Mouse (Mus musculus) adrenal gland, adult 8-10 months (tissue): ENCODE data around the gene Gh. TPM values are rescaled to one million over a fixed set of nuclear protein-coding genes. Genes with fewer than 3 reads are reported as not detected.

Source experiments
- DNase-seq: peaks from one replicate; pipeline ENCODE4 v3.0.0; 2022
- total RNA-seq, 4 experiments: library from RNA; stranded (reverse); gene quantifications; 2 replicates each; pipeline ENCODE4 v1.2.4; 2022

Gh gene
- total RNA-seq, 4 experiments from 2014 or later, result not detected

DNA sequence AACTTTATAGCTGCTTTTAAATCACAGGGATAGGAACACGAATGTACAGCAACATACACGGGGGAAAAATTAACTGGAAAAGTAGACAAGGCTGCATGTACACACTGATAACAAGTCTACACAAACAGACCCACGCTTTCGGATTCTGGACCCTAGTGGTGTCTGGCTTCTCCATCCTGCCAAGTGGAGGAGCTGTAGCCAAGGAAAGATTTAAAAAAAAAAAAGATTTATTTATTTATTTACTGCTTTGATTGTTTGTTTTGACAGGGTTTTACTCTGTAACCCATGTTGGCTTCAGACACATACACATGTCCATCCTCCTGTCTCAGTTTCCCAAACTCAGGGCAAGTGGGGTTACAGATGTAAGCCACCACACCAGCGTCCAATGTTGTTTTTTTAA lies 5.8 kb upstream of the Gh start:
- no peak for DNase-seq

DNA sequence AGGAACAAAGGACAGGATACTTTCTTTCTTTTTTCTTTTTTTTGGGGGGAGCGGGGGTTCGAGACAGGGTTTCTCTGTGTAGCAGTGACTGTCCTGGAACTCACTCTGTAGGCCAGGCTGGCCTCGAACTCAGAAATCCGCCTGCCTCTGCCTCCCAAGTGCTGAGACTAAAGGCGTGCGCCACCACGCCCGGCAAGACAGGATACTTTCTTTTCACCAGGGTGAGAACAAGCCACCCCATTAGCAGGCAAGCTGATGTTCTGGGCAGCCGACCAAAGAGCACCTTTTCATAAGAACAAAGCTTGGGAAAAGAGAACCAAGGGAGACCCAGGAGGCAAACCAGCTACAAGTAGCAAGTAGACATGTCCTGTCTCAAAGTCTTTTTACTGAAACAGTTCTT lies 5.1 kb upstream of the Gh start:
- DNase-seq, result no peak

DNA sequence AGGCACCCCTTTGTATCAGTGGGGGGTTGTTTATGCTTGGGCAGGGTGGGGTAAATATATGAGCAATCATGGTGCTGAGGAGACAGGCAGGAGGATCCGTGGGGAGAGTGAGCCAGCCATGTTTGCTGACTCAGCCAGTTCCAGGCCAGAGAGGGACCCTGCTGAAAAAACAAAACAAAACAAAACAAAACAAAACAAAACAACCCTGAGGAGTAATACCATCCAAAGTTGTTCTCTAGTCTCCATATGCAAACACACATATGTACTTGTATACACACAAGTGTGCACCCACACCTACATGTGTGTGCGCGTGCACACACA lies 4.4 kb upstream of the Gh start:
- no peak for DNase-seq

DNA sequence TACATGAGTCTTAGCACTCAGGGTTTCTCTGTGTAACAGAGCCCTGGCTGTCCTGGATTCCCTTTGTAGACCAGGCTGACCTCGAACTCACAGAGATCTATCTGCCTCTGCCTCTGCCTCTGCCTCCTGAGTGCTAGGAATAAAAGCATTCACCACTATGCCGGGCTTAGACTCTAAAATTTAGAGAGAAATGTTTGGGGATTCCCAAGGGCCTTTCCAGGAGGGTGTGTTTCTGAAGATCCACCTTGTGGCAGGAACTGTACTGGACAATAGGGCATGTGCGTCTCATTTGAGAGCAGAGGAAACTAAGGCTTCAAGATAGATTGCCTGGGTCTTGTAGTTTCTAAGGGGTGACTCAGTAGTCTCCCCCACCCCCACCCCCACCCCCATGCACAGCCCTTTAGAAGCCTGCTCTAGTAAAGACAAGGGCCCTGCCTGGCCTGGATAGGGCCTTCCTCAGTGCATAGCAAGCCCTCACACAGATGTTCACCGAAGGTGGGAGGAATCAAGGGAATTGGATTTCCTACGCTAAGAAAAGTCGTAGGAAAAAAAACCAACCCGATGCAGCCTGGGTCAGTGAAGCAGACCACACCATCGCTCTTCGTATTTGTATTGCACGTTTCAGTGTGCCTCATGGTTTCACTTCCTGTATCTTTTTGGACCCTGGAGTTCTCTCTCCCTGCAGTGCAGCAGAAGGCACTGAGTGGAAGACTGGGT lies 3.8 kb upstream of the Gh start:
- DNase-seq, result no peak

DNA sequence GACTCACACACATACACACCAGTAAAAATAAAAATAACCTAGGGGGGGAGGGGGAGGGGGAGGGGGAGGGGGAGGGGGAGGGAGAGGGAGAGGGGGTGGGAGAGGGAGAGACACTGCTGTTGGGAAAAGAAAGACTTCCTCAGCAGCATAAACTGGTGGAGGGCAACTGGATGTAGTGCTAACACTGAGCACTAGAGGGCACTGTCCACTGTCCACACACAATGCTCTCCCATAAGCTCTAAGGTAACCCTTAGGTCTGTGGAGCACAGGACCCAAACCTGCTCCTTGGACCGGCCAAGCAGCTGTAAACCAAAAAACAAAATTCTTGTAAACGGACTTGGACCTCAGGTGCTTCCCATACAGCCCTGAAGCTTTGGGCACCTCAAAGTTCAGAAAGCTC lies 969 bp upstream of the Gh start:
- no peak for DNase-seq

- DNase-seq, result no peak
Observed at GRCm38 (mm10) chr11:106291861-106292260, 9.8 kb downstream of the Gh start.

DNA sequence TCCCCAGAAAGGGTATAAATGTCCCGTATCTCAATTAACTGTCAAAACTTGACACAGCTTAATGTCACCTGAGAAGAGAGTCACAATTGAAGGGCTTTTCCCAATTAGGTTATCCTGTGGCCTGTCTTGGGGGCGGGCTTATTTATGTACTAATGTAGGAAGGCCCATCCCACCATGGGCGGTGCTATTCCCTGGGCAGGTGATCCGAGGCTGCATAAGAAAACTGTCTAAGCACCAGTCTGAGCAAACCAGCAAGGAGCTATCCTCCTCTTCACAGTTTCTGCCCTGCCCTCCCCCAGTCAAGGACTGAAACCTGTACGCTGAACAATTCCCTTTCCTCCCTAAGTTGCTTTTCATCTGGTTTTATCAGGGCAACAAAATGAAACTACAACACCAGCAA lies 11.3 kb downstream of the Gh start:
- no peak for DNase-seq

- DNase-seq, result peak; percentile 69
Observed at GRCm38 (mm10) chr11:106289369-106289768, 12.3 kb downstream of the Gh start.

- no peak for DNase-seq
Observed at GRCm38 (mm10) chr11:106286987-106287386, 14.7 kb downstream of the Gh start.

GRCm38 (mm10) chr11:106286206-106286605 lies 15.5 kb downstream of the Gh start:
- no peak for DNase-seq

DNA sequence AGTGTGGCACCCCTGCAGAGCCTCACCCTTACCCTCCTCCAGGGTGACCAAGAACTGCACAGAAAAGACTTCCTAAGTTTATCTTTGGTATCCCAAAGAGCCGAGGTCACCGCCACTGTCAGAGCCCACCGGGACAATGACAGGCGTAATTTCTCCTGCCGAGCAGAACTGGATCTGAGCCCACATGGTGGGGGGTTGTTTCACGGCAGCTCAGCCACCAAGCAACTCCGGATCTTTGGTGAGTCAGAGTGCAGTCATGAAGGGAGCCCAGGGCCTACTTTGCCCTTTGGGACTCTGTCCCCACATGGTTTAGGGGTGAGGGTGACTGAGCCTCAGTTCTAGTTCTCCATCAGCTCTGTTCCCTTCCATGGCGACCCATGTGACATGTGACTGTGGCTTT lies 17.5 kb downstream of the Gh start:
- no peak for DNase-seq

DNA sequence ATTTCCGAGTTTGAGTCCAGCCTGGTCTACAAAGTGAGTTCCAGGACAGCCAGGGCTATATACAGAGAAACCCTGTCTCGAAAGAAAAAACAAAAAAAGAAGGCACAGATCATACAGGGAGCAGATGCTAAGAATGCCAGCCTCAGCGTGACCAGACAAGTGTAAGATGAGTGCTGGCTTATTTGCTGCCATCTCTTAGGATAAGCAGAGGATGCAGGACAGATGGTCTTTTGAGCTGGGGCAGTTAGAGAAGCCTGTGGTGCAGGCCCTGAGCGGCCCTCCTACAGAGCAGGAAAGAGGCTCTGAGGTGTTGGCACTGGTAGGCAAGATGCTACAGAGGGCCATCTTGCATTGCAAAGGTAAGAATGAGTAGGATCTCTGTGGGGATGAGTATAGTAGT lies 18.3 kb downstream of the Gh start:
- no peak for DNase-seq

DNA sequence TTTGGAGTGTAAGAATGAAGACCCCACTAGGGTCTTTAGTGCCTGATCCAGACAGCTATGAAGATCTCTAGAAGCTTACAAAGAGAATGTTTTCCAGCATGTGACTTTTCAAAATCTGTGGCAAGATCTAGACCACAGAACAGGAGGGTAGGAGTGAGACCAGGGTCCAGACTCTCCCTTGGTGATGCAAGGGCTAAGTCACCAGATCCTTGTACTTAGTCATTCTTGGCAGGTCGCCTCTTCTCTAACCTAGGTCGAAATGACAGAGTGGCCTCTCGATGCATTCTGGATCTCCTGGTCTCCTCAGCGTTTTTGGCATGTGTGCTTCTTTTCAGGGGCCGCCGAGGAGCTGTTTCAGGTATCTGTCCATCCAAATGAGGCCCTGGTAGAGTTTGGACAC lies 19.2 kb downstream of the Gh start:
- no peak for DNase-seq

DNA sequence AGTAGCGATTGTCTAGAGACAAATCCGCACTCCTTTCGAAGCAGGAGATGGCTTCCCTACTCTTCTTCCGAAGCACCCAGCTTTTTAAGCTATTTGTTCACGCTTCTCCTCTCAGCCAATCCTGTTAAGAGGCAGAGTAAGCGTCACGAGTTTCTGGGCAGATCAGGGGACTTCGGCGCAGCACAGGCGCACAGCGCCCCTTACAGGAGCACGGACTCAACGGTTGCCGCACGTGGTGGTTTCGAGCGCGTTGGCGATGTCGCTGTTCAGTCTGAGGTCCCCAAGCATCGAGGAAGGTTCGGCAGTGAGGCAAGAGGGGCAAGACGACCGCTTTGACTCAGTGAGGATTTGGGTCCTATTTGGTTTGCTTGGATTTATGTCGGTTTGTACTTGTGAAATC lies 25.2 kb downstream of the Gh start, which contains the start of gene Tcam1:
TSS of gene Tcam1 (plus strand) at position 219 of the 400 bp plus-strand sequence.
- peak; percentile 91 for DNase-seq

GRCm38 (mm10) chr11:106274971-106275411 lies 26.7 kb downstream of the Gh start:
- DNase-seq, result no peak

- DNase-seq, result no peak
Observed at GRCm38 (mm10) chr11:106274374-106274773, 27.3 kb downstream of the Gh start.

DNA sequence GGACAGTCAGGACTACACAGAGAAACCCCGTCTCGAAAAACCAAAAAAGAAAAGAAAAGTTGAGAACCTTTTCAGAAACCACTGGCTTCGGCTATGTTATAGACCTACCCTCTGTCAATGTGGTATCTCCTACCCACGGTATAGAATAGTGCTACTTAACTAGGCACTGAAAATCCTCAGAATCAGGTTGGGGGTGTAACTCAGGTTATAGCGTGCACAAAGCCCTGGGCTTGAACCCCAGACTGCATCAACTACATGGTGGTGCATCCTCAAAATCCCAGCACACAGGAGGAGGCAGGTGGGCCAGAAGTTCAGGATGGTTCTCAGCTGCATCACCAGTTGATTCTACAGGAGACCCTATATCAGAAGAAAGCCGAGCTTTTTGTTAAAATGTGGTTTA lies 27.9 kb downstream of the Gh start:
- no peak for DNase-seq

DNA sequence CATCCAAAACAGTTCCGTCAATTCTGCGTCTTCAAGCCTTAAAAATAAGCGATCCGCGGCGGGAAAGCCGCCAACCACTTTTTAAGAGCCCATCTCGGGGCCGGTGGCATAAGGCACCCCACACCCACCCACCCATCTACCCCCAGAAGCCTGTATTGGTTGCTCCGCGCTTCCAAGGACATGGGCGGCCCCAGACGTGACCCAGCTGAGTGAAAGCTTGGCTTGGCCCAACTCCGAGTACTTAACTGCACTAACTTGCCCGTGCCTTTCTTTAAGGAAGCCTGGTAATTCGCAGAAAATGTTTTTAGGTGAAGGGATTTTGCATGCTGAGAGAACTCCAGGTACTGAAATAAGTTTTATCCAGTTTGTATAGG lies 28.4 kb downstream of the Gh start:
- DNase-seq, result no peak

GRCm38 (mm10) chr11:106272644-106273310 lies 28.9 kb downstream of the Gh start, which contains the start of gene Smarcd2:
Gene Smarcd2 (minus strand): TSS chr11:106272972.
- DNase-seq, result peak; percentile 100

- no peak for DNase-seq
Observed at GRCm38 (mm10) chr11:106271794-106272643, 29.6 kb downstream of the Gh start.

DNA sequence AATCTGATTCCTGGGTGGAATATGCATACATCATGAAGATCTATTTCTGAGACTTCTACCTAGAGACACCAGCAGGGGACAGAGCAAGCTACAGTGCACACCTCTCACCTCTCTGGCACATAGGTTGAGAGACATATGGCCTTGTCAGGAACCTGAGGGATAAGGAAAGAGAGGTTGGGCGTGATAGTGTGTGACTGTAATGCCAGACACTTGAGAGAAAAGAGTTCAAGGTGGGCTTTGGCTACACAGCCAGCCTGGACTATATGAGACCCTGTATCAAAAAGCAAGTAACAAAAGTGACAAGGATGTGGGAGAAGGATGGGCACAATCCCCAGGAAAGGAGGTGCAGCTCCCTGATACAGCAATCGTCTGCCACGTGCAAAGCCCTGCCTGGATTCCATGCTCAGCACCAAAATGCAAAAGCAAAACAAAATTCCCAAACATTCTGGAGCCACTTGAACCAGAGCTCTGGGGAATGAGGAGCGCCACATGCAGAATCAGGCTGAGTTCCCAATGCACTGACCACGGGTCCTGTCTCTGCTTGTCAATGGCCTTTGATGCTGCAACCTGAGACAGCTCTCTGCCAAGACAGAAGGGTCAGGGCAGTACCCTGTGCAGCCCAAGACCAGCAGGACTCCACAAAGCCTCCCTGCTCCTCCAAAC lies 30.4 kb downstream of the Gh start:
- DNase-seq, result no peak

GRCm38 (mm10) chr11:106269060-106269431 lies 32.6 kb downstream of the Gh start:
- DNase-seq, result no peak
